Mouse (Mus musculus) liver, embryonic 14.5 days (tissue): ENCODE measurements at regions not wholly inside any gene's neighbourhood (a gene's known extent, or its start where the extent isn't known, plus 50 kb on each side); places are given as distances from the start of the nearest gene placed in this dataset.

Experiments
- ATAC-seq: fragments of 200-750 bp; cut with Nextera tagmentation; 2 replicates; pipeline ENCODE4 v1.8.0; 2017; ENCODE audit warnings: moderate number of reproducible peaks, mild to moderate bottlenecking, moderate library complexity; ENCODE audit not compliant: insufficient read depth
- DNase-seq, 3 experiments: peaks; one replicate each; pipeline ENCODE4 v3.0.0-alpha.2; 2012 to 2013; ENCODE audit warnings: low read depth in 3 of 3, low spot score in 3 of 3
- H3K27ac ChIP-seq: fragments of 300-500 bp; sonication (generic); 2 replicates; pipeline ENCODE4 v1.5.1; 2014; ENCODE audit warnings: moderate library complexity, mild to moderate bottlenecking, control low read depth, inconsistent platforms
- H3K27me3 ChIP-seq: fragments of 300-500 bp; sonication (generic); 2 replicates; pipeline ENCODE4 v1.6.1; 2014; ENCODE audit warnings: mild to moderate bottlenecking, low read length, moderate library complexity; ENCODE audit not compliant: control insufficient read depth, insufficient read depth
- H3K36me3 ChIP-seq: fragments of 300-500 bp; sonication (generic); replicated peaks from 2 replicates; pipeline ENCODE4 v1.6.1; 2014; ENCODE audit warnings: low read depth; ENCODE audit not compliant: control insufficient read depth, insufficient read depth
- H3K4me1 ChIP-seq, 2 experiments: fragments of 200-500 bp in 1 of 2; fragments of 300-500 bp in 1 of 2; sonication (generic) in 1 of 2; replicated peaks; 2 replicates each; pipeline ENCODE4 v1.6.1; 2012 to 2014; ENCODE audit warnings: antibody characterized with exemption in 1 of 2, inconsistent platforms in 1 of 2, low read length in 1 of 2; ENCODE audit not compliant: control insufficient read depth in 2 of 2, insufficient read depth in 2 of 2
- H3K4me2 ChIP-seq: fragments of 300-500 bp; sonication (generic); 2 replicates; pipeline ENCODE4 v1.6.1; 2014; ENCODE audit warnings: low read depth, mild to moderate bottlenecking, control low read depth, moderate library complexity
- H3K4me3 ChIP-seq, 2 experiments: fragments of 200-500 bp in 1 of 2; fragments of 300-500 bp in 1 of 2; sonication (generic) in 1 of 2; 2 replicates each; pipeline ENCODE4 v1.5.1; 2012 to 2014; ENCODE audit warnings: low read depth in 2 of 2, low read length in 2 of 2, mild to moderate bottlenecking in 2 of 2, control low read depth in 1 of 2, inconsistent platforms in 1 of 2, moderate library complexity in 1 of 2; ENCODE audit not compliant: insufficient read depth in 1 of 2
- H3K9ac ChIP-seq: fragments of 300-500 bp; sonication (generic); replicated peaks from 2 replicates; pipeline ENCODE4 v1.6.1; 2014; ENCODE audit warnings: mild to moderate bottlenecking, control low read depth, moderate library complexity
- H3K9me3 ChIP-seq: fragments of 300-500 bp; sonication (generic); 2 replicates; pipeline ENCODE4 v1.6.1; 2016; ENCODE audit warnings: low read length, mixed read lengths; ENCODE audit not compliant: control insufficient read depth
- CTCF ChIP-seq: IDR thresholded peaks from 2 replicates; pipeline ENCODE4 v1.5.1; 2016; ENCODE audit warnings: antibody characterized with exemption, low read depth, control low read depth
- EP300 ChIP-seq: IDR thresholded peaks from 2 replicates; pipeline ENCODE4 v1.6.1; 2016; ENCODE audit warnings: antibody characterized with exemption, low read depth
- WGBS: fragments of 180-500 bp; shearing (Covaris S2); extraction: QIAGEN DNeasy Blood & Tissue Kit; methylation state at CpG from one replicate; pipeline ENCODE4 v1.1.7; 2014; ENCODE audit not compliant: insufficient replicate concordance; 5-methylcytosine and 5-hydroxymethylcytosine counted together

DNA sequence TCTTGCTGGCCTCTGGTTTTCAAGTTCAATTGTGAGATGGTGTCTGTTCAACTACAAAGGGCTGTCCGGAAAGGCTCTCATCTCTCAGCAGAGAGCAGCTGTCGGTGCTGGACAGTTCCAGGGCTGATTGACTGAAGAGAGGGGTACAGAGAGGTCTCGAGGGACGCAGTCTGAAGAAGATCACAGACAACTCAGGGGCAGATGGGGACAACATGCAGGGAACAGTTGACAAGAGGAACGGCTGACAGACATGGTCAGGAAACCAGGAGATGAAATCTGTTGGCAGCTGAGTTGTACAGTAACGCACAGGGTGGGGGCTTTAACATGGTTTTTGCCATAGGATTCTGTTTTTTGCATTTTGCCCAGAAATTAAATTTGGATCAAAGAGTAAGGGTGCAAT lies 84.5 kb upstream of the Nectin1 start:
- WGBS = 46% methylated on average over 6 of the region's 6 CpGs
- Histone ChIP-seq H3K4me2 (no peak overlapping the region), H3K4me1 (no peaks in the 10 kb centered on the region), H3K4me3 (no peak overlapping the region), H3K9me3 (no peaks in the 10 kb centered on the region), H3K27ac (no peak overlapping the region), H3K36me3 (no peaks in the 10 kb centered on the region), H3K27me3 (no peaks in the 10 kb centered on the region), H3K9ac (no peak overlapping the region)
- no peak for TF ChIP-seq CTCF
- TF ChIP-seq EP300 = no peak
- DNase-seq (no peak), ATAC-seq (no peak)

DNA sequence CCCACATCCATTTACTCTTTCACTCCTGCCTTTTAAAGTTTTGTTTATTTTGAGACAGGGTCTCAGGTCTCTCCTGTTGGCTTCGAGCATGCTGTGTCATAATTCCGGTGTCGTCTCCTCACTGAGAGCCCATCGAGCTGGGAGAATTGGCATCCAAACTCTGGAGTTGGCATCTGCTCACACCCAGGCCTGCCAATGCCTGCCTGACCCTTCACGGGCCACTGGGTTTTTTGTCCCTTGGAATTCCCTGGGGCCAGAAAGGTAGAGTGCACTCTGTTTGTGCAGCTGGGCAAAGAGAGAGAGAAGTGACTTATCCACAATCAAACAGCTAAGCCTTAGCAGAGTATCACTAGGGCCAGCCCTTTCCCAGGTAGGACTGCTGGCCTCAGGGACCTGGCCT lies 83.6 kb upstream of the Nectin1 start:
- Histone ChIP-seq H3K4me1 (no peaks in the 10 kb centered on the region), H3K9me3 (no peaks in the 10 kb centered on the region), H3K9ac (no peak overlapping the region), H3K27me3 (no peaks in the 10 kb centered on the region), H3K4me2 (no peak overlapping the region), H3K27ac (no peak overlapping the region), H3K36me3 (no peaks in the 10 kb centered on the region), H3K4me3 (no peak overlapping the region)
- 63% methylated on average over 5 of the region's 5 CpGs for WGBS
- ATAC-seq (no peak), DNase-seq (no peak)
- TF ChIP-seq CTCF (no peak), EP300 (no peak)

DNA sequence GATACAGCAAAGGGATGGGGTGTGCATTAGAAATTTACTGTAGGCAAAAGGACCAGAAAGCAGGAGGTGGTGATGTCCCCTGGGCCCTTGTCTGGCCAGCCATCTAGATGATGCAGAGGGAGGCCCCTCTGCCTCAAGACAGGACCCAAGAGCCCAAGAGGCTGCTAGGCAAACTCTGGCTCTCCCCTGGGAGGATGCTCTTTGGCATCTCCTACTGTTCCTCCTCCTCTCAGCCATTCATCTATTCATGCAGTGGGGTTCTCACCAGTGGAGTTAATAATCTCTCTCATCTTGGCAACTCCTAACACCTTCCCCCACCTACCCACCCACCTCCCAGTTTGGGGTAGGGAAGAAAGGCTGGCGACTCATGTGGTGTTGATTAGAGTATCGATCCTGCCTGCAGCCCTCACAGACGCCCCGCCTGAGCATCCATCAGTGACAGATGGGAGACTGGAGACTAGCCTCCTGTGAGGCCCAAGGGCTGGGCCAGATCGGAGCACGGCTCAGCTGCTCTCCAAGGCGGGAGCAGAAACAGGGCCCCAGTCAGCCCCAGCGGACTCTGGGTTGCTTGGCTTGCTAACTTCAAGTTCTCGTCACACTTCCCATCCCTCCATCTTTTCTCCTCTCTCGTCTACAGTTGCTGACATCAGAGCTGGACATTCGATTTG lies 82.8 kb upstream of the Nectin1 start:
- no peak overlapping the region for H3K27ac ChIP-seq
- no peak for ATAC-seq
- no peaks in the 10 kb centered on the region for H3K36me3 ChIP-seq
- H3K9me3 ChIP-seq = no peaks in the 10 kb centered on the region
- H3K27me3 ChIP-seq = no peaks in the 10 kb centered on the region
- H3K4me3 ChIP-seq = no peak overlapping the region
- H3K9ac ChIP-seq = no peak overlapping the region
- no peak overlapping the region for H3K4me2 ChIP-seq
- DNase-seq = no peak
- H3K4me1 ChIP-seq = no peaks in the 10 kb centered on the region
- TF ChIP-seq EP300 (no peak), CTCF (no peak)
- 40% methylated on average over 11 of the region's 11 CpGs for WGBS

DNA sequence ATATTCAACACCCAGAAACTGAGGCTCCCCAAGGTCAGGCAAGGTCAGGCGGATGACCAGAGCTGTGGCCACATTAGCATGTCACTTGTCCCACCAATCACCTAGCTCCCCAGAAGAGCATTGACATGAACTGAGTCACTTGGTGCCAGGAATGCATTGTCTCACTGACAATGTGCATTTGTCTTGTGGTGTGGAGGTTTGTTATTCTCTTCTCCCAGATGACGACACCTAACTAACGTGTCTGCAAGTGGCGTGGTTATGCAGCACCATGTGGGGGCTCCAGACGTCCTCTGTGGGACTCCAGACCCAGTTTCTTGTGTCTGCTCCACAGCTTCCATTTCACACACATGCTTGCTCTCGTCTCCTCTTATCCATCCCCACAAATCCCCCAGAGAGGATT lies 82.1 kb upstream of the Nectin1 start:
- Histone ChIP-seq H3K27me3 (no peaks in the 10 kb centered on the region), H3K9me3 (no peaks in the 10 kb centered on the region), H3K27ac (no peak overlapping the region), H3K4me1 (no peaks in the 10 kb centered on the region), H3K4me3 (no peak overlapping the region), H3K9ac (no peak overlapping the region), H3K4me2 (no peak overlapping the region), H3K36me3 (no peaks in the 10 kb centered on the region)
- no peak for ATAC-seq
- no peak for DNase-seq
- 47% methylated on average over 6 of the region's 6 CpGs for WGBS
- TF ChIP-seq CTCF = no peak
- no peak for TF ChIP-seq EP300

DNA sequence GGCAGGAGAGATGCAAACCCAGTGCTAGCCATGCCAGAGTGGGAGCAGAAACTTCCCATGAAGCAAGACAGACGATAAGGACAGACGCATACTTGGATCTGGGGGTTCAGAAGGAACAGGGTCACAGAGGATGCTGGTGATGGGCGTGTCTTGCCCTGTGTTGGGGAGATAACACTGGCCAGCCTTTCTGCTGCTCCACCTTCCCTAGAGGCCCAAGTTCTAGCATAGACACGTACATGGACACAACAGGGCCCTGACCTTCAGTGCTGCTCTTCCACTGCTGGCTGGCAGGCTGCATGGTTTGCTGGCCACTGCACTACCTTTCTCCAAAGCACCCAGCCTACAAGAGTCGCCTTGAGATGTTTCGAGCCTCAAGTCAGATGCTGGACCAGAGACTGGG lies 76.4 kb upstream of the Nectin1 start:
- ATAC-seq = peak; percentile 86; the same call in 1 of the 2 replicates
- no peak for TF ChIP-seq EP300
- TF ChIP-seq CTCF = no peak
- Histone ChIP-seq H3K9me3 (no peaks in the 10 kb centered on the region), H3K4me1 (peaks cover 0 to 7% of the 10 kb centered on the region in 2 experiments; a peak in 1 of 4 replicates), H3K4me2 (peak overlapping the region; percentile 39), H3K36me3 (no peaks in the 10 kb centered on the region), H3K4me3 (no peak overlapping the region), H3K27me3 (no peaks in the 10 kb centered on the region), H3K27ac (no peak overlapping the region), H3K9ac (no peak overlapping the region)
- peak; percentile 32 to 52 (median 51) for DNase-seq
- 39% methylated on average over 6 of the region's 6 CpGs for WGBS
